ENCODE assay signal across 9 mouse cellular contexts in genomic region chr5:28165358-28166255, GRCm38 (mm10). TPM values are rescaled to one million over a fixed set of nuclear protein-coding genes. Genes with fewer than 3 reads are reported as not detected.
DNase-seq lines count a peak whose midpoint lies in the region; ATAC-seq and TF ChIP-seq lines count a peak whose summit lies in the region.
"Had no signal": no experiment of that assay in that cellular context is flagged by ENCODE, and none has a peak within 500 bp of the region (broad histone marks: within the 10 kb centered on the region; RNA-seq: fewer than 3 reads in every experiment).

En2 (plus strand) TSS chr5:28165694.

- peak; percentile 55 for ATAC-seq in forebrain, postnatal 0 days
- peak; percentile 90 for ATAC-seq in hindbrain, postnatal 0 days
- peak; percentile 35; the same call in 1 of the 2 replicates for ATAC-seq in limb, embryonic 15.5 days (ENCODE audit: insufficient number of reproducible peaks, low FRiP score, low TSS enrichment, low read depth)
- peak; percentile 81 for ATAC-seq in neural tube, embryonic 12.5 days (ENCODE audit: low FRiP score, low read depth)

- H3K4me3 ChIP-seq in cerebellum, adult 2 months (replicated peaks; ENCODE audit: insufficient read depth, low read depth, low read length), result peak within 1 kb of the TSS; percentile 99
- H3K4me3 ChIP-seq in forebrain, postnatal 0 days (ENCODE audit: low read depth, low read length), result peak within 1 kb of the TSS; percentile 43
- peak within 1 kb of the TSS; percentile 49 for H3K4me3 ChIP-seq in hindbrain, postnatal 0 days (ENCODE audit: low read length)
- H3K4me3 ChIP-seq in limb, embryonic 15.5 days, result peak within 1 kb of the TSS; percentile 47
- H3K4me3 ChIP-seq in neural tube, embryonic 12.5 days, result peak within 1 kb of the TSS; percentile 36

- TF ChIP-seq POLR2A in cerebellum, adult 2 months (IDR thresholded peaks at IDR 0.05; ENCODE audit: borderline replicate concordance, insufficient read depth, low read length), result peak; percentile 91

- H3K27me3 ChIP-seq in cerebellum, adult 2 months (ENCODE audit: control insufficient read depth, insufficient read depth, low read length), result no peaks in the 10 kb centered on the region
- peaks cover 76% of the 10 kb centered on the region for H3K27me3 ChIP-seq in forebrain, postnatal 0 days (ENCODE audit: insufficient read depth, low read length)
- H3K27me3 ChIP-seq in hindbrain, postnatal 0 days (ENCODE audit: insufficient read depth, low read length), result peaks cover 29% of the 10 kb centered on the region
- peaks cover 94% of the 10 kb centered on the region for H3K27me3 ChIP-seq in limb, embryonic 15.5 days
- peaks cover 95% of the 10 kb centered on the region for H3K27me3 ChIP-seq in neural tube, embryonic 12.5 days (replicated peaks)

- H3K27ac ChIP-seq in cerebellum, adult 2 months (ENCODE audit: insufficient read depth, low read length), result peak within 1 kb of the TSS; percentile 99
- no peak within 1 kb of the TSS for H3K27ac ChIP-seq in forebrain, postnatal 0 days (ENCODE audit: low read depth, low read length)
- H3K27ac ChIP-seq in hindbrain, postnatal 0 days, result peak within 1 kb of the TSS; percentile 86
- H3K27ac ChIP-seq in limb, embryonic 15.5 days, result no peak within 1 kb of the TSS
- H3K27ac ChIP-seq in neural tube, embryonic 12.5 days, result no peak within 1 kb of the TSS

- H3K4me2 ChIP-seq in forebrain, postnatal 0 days (ENCODE audit: low read depth), result peak within 1 kb of the TSS; percentile 83
- H3K4me2 ChIP-seq in hindbrain, postnatal 0 days (ENCODE audit: low read depth, low read length), result peak within 1 kb of the TSS; percentile 62
- H3K4me2 ChIP-seq in limb, embryonic 15.5 days, result peak within 1 kb of the TSS; percentile 94
- peak within 1 kb of the TSS; percentile 67 for H3K4me2 ChIP-seq in neural tube, embryonic 12.5 days (replicated peaks)

- peaks cover 17% of the 10 kb centered on the region for H3K4me1 ChIP-seq in cerebellum, adult 2 months (ENCODE audit: control insufficient read depth, insufficient read depth, low read length)
- H3K4me1 ChIP-seq in forebrain, postnatal 0 days (ENCODE audit: insufficient read depth), result 0 out of 2 replicates have a peak, but pooled peaks cover 10% of the 10 kb centered on the region
- peaks cover 5% of the 10 kb centered on the region; the same call in 1 of the 2 replicates for H3K4me1 ChIP-seq in hindbrain, postnatal 0 days (ENCODE audit: insufficient read depth, low read length)
- peaks cover 31% of the 10 kb centered on the region for H3K4me1 ChIP-seq in limb, embryonic 15.5 days
- H3K4me1 ChIP-seq in neural tube, embryonic 12.5 days, result peaks cover 20% of the 10 kb centered on the region

- TF ChIP-seq CTCF in cerebellum, adult 2 months (IDR thresholded peaks at IDR 0.05; ENCODE audit: borderline replicate concordance, insufficient read depth, low read depth, low read length), result no peak
- no peak for TF ChIP-seq CTCF in forebrain, postnatal 0 days (IDR thresholded peaks at IDR 0.05; ENCODE audit: low read depth)
- no peak for TF ChIP-seq CTCF in hindbrain, postnatal 0 days (IDR thresholded peaks at IDR 0.05; ENCODE audit: low read depth)

- no peak within 1 kb of the TSS for H3K9ac ChIP-seq in forebrain, postnatal 0 days
- H3K9ac ChIP-seq in hindbrain, postnatal 0 days (replicated peaks; ENCODE audit: low read length), result peak within 1 kb of the TSS; percentile 76
- H3K9ac ChIP-seq in limb, embryonic 15.5 days, result 0 out of 2 replicates have a peak within 1 kb of the TSS, but pooled peaks have one; percentile 8
- no peak within 1 kb of the TSS for H3K9ac ChIP-seq in neural tube, embryonic 12.5 days

- H3K36me3 ChIP-seq in forebrain, postnatal 0 days (ENCODE audit: insufficient read depth), result no peaks in the 10 kb centered on the region
- no peaks in the 10 kb centered on the region for H3K36me3 ChIP-seq in hindbrain, postnatal 0 days (ENCODE audit: insufficient read depth, low read length)
- H3K36me3 ChIP-seq in limb, embryonic 15.5 days, result no peaks in the 10 kb centered on the region
- H3K36me3 ChIP-seq in neural tube, embryonic 12.5 days, result no peaks in the 10 kb centered on the region

- under 1% methylated on average over 112 of the region's 113 CpGs for WGBS in cerebellum, adult 2 months
- WGBS in forebrain, postnatal 0 days, result 1% methylated on average over 113 of the region's 113 CpGs
- whole genome bisulfite sequencing in hindbrain, postnatal 0 days, result under 1% methylated on average over 60 of the region's 113 CpGs
- under 1% methylated on average over 84 of the region's 113 CpGs for WGBS in limb, embryonic 15.5 days
- under 1% methylated on average over 111 of the region's 113 CpGs for WGBS in neural tube, embryonic 12.5 days

- no peaks in the 10 kb centered on the region for H3K9me3 ChIP-seq in forebrain, postnatal 0 days (ENCODE audit: low read length)
- no peaks in the 10 kb centered on the region for H3K9me3 ChIP-seq in hindbrain, postnatal 0 days (ENCODE audit: low read length)
- H3K9me3 ChIP-seq in limb, embryonic 15.5 days, result no peaks in the 10 kb centered on the region
- no peaks in the 10 kb centered on the region for H3K9me3 ChIP-seq in neural tube, embryonic 12.5 days

- peak; percentile 95 for DNase-seq in heart, adult 11 months
- no peak for DNase-seq in heart, adult 8-10 months (ENCODE audit: low spot score)
- peak; percentile 96 to 97 for DNase-seq in cerebellum, adult 2 months
- DNase-seq in forebrain, postnatal 0 days, result peak; percentile 73
- peak; percentile 93 for DNase-seq in hindbrain, postnatal 0 days (ENCODE audit: low spot score)
- no peak for DNase-seq in urinary bladder, postnatal 10 days (ENCODE audit: low spot score)

RNA-seq across cellular contexts. Expression of gene En2, which starts in this region (rescaled TPM):
- total RNA-seq in heart, adult 8-10 months (2022), result under 1 TPM in 1 of 4 experiments, not detected in 3; 0.09 TPM
- 72.9 and 92.2 TPM in 2 replicates for polyA plus RNA-seq in cerebellum, adult 2 months (2012; rRNA removed)
- 0.05 and 0.46 TPM in 2 replicates for total RNA-seq in forebrain, postnatal 0 days (2014; rRNA removed)
- polyA plus RNA-seq in forebrain, postnatal 0 days (2015; fragmentation: Nextera tagmentation; extraction: Ambion mirVana), result not detected in 2 replicates
- 33.8 and 35.1 TPM in 2 replicates for total RNA-seq in hindbrain, postnatal 0 days (2014; rRNA removed)
- polyA plus RNA-seq in hindbrain, postnatal 0 days (2015; fragmentation: Nextera tagmentation; extraction: Ambion mirVana), result 0.98 and 1.1 TPM in 2 replicates
- not detected in 2 replicates for polyA plus RNA-seq in limb, embryonic 15.5 days (2015; fragmentation: Nextera tagmentation; extraction: Ambion mirVana)
- polyA plus RNA-seq in neural tube, embryonic 12.5 days (2016; fragmentation: Nextera tagmentation; extraction: Ambion mirVana), result 0.05 TPM in 1 of 2 replicates, not detected in the other
- polyA plus RNA-seq: large intestine, adult 2 months had no signal

Comparison
In these comparisons a context has a peak if more than half of its experiments do, and no peak if none do; other contexts are left out.
1. RNA of gene En2 (total RNA-seq): 33.8 to 35.1 TPM in hindbrain, postnatal 0 days; 0.09 TPM in heart, adult 8-10 months and 0.05 to 0.46 TPM in forebrain, postnatal 0 days; every median in the first group is over 10 times any median in the second.
2. RNA of gene En2 (polyA plus RNA-seq): 72.9 to 92.2 TPM in cerebellum, adult 2 months; 0.98 to 1.1 TPM in hindbrain, postnatal 0 days, 0.05 TPM in neural tube, embryonic 12.5 days, not detected in limb, embryonic 15.5 days and not detected in forebrain, postnatal 0 days; every median in the first group is over 10 times any median in the second.
3. DNase-seq: peak in heart, adult 11 months (single experiment), cerebellum, adult 2 months (2 of 2) and hindbrain, postnatal 0 days (single experiment); none in heart, adult 8-10 months (single experiment) and urinary bladder, postnatal 10 days (single experiment).
4. Peak in DNase-seq, ATAC-seq, H3K4me3 ChIP-seq and H3K4me2 ChIP-seq in forebrain, postnatal 0 days; RNA of the gene not detected or under 1 TPM.
5. Peak in ATAC-seq, H3K4me3 ChIP-seq, H3K9ac ChIP-seq and H3K4me2 ChIP-seq in limb, embryonic 15.5 days; RNA of the gene not detected or under 1 TPM.
6. Peak in ATAC-seq, H3K4me3 ChIP-seq and H3K4me2 ChIP-seq in neural tube, embryonic 12.5 days; RNA of the gene not detected or under 1 TPM.
7. H3K27ac ChIP-seq: peak in cerebellum, adult 2 months (single experiment) and hindbrain, postnatal 0 days (single experiment); none in forebrain, postnatal 0 days (single experiment), limb, embryonic 15.5 days (single experiment) and neural tube, embryonic 12.5 days (single experiment).
8. H3K4me3 ChIP-seq: peak in every context shown above with its lines; median percentile 99 in cerebellum, adult 2 months; 49 in hindbrain, postnatal 0 days; 47 in limb, embryonic 15.5 days; 43 in forebrain, postnatal 0 days; 36 in neural tube, embryonic 12.5 days.
9. ATAC-seq: peak in every context shown above with its lines; median percentile 90 in hindbrain, postnatal 0 days; 81 in neural tube, embryonic 12.5 days; 55 in forebrain, postnatal 0 days; 35 in limb, embryonic 15.5 days.
10. Peak in every context shown above with its lines, with median percentiles within 50 percentile points of each other: H3K4me2 ChIP-seq.